Mouse (Mus musculus): ENCODE results near the gene Tmem247.
A peak's percentile ranks its signal among the peaks of the same experiment; 100 is the strongest.

The Tmem247 gene

DNA sequence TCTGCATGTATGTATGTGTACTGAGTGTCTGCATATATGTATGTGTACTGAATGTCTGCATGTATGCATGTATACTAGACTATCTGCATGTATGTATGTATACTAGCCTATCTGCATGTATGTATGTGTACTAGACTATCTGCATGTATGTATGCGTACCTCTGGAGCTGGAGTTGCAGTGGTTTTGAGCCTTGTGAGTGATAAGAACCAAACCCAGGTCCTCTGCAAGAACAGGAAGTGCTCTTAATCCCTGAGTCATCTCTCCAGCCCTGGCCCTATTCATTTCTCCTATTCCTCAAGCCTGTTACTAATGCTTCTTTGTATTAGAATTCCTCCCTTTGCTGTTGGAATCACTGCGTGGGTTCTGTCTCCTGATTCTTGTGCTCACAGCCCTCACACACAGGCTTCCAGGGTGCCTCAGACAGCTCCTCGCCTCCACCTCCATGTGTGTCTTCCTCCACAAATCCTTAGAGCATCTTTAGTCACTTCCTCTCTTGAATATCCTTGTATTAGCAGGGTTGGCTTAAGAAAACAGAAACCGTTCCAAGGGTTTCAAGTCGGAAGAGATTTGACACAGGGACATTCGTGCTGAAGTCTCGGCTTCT lies 4.0 kb upstream of the Tmem247 start:
- peak; percentile 85 for DNase-seq (ENCODE audit: low read depth, low spot score)

DNA sequence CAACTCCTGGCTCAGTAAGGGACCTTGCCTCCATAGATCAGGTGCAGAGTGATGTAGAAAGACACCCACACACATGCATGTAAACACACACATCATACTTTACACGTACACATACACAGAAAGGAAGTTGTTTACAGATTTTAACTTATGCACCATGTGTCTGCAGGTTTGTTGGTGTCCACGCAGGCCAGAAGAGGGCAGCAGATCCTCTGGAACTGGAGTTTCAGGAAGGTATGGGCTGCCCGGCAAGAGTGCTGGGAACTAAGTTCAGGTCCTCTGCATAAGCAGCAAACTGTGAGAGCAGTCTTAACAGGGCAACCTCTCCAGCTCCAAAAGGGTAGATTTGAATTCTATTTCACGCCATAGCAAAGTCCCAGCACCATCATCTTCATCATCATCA lies 1.6 kb upstream of the Tmem247 start:
- no peak for DNase-seq (ENCODE audit: low read depth, low spot score)

DNA sequence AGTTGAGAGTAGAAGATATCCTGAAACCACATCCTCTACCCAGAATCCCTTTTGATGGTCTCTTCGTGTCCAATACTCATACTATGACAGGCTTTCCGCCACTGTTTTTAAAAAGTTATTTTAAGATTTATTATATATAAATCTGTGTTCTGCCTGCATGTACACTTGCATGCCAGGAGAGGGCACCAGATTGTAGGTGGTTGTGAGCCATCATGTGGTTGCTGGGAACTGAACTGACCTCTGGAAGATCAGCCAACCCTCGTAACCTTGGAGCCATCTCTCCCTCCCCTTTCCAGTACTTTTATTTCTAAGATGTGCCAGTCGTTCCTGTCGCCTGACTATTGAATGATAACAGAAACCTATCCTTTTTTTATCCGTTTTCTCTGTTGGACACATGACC lies 1.6 kb downstream of the Tmem247 start:
- DNase-seq (ENCODE audit: low read depth, low spot score): peak; percentile 38

DNA sequence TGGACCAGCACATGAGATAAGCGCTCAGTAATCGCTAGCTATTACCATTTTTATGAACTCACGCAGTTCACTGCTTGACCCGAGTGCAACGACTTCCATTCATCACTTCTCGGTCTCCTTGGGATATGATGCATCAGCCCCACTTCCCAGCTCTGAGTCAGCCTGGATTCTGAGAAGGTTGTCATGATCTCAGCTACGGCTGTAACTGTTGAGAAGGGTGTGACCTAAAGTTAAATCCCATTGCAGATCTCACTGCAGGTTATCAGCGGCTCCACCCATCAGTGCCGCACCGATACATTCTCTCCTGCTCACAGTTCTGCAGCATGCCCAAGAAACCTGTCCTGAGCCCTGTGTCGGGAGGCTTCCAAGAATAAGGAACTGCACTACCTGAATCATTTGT lies 2.6 kb downstream of the Tmem247 start:
- DNase-seq (ENCODE audit: low read depth, low spot score): peak; percentile 27

DNA sequence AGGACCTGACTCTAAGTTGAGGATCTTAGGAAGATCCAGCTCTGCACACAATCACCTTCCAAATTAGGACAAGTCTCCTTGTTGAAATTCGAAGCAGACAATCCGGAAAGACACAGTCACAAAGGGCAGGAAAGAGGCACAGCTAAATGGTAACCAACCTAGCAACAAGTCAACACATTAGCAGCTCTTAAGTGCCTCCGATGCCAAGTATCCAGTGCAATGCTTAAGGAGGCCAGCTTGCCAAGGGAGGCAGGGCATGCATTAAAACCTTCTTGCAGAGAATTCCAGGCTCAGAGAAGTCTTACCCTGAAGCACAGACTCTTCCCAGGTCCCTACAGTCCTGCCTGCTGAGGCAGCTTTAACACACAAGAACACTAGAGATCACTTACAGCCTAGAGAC lies 7.5 kb downstream of the Tmem247 start:
- no peak for DNase-seq (ENCODE audit: low read depth, low spot score)

DNA sequence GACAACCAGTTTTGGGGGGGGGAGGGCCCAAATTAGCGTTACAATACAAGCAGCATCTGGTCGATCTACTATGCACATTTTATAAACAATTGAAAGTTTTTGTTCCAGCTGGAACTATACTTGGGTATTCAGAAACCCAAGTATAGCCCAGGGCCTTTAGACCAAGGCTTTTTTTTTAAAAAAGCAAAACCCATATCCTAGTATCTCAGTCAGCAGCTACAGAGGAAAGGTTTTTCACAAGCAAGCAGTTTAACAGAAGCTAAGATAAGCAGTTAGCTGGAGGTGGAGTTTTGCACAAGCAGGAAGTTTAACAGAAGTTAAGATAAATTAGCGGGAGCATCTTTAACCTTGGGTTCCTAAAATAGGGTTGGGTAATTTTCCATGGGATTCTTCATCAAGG lies 9.7 kb downstream of the Tmem247 start:
- DNase-seq (ENCODE audit: low read depth, low spot score): no peak

- DNase-seq (ENCODE audit: low read depth, low spot score): no peak
These were observed 12.2 kb downstream of the Tmem247 start for GRCm38 (mm10) chr17:86929355-86929754.

DNA sequence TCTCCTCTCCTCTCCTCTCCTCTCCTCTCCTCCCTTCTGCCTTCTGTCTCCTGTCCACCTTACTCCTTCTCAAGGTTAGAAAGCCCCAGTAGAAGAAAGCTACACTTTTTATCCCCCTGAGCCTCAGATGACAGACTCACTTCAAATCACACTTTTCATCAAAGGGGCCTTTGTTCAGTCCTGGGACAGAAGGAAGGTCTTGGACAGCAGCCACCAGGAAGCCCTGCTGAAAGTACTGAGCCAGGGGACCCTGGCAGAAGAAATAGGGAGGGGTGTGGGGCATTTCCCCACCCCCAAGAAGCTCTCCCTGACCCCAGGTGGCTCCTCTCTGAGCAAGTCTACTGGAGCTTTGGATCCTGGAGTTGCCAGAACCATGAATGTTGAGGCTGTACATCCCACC lies 12.8 kb downstream of the Tmem247 start:
- DNase-seq (ENCODE audit: low read depth, low spot score): no peak

GRCm38 (mm10) chr17:86932896-86933295 lies 15.7 kb downstream of the Tmem247 start:
- DNase-seq (ENCODE audit: low read depth, low spot score): no peak

GRCm38 (mm10) chr17:86937064-86937463 lies 19.9 kb downstream of the Tmem247 start:
- DNase-seq (ENCODE audit: low read depth, low spot score): no peak

DNA sequence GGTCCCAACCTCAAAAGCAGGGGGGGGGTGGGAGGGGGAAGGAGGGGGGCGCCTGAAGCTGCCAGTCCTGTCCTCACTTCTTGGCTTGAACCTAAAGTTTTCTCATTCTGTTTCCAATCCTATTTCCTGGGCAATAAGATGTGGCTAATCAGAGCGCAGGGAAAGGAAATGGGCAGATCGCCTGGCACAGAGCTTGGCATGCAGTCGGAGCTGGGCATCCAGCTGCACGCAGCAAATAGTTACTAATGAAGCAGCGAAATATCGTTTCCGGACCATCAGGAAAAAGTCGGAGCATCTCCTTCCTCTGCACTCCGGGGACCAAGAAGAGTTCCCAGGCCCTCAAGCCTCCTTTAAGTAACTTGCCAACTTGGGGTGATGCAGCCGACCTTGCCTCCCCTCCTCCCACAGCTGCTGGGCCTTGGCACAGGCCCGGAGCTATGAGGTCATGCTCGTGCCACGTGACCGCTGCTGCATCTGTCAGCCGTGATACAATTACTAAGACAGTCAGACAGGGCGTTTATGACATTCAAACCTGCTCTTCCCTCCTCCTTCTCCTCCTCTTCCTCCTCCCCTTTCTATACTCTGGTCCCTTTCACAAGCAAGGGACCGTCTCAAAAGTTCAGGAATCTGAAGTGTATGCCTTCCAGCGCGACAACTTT lies 20.5 kb downstream of the Tmem247 start:
- peak; percentile 92 for DNase-seq (ENCODE audit: low read depth, low spot score)

DNA sequence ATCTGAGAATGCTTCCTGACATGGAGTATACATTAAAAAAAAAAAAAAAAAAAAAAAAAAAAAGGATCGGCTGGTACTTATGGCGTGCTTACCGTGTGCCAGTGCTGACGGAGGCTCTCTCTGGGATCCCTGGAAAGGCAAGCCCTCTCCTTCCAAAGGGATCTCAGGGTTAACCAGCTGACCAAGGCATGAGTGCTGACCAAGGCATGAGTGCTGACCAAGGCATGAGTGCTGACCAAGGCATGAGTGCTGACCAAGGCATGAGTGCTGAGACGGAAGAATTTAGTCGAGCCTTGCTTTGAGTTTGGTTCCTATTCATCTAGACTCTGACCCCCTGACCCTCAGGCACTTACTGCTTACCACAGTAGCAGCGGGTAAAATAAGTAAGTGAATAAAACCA lies 21.5 kb downstream of the Tmem247 start:
- no peak for DNase-seq (ENCODE audit: low read depth, low spot score)

DNA sequence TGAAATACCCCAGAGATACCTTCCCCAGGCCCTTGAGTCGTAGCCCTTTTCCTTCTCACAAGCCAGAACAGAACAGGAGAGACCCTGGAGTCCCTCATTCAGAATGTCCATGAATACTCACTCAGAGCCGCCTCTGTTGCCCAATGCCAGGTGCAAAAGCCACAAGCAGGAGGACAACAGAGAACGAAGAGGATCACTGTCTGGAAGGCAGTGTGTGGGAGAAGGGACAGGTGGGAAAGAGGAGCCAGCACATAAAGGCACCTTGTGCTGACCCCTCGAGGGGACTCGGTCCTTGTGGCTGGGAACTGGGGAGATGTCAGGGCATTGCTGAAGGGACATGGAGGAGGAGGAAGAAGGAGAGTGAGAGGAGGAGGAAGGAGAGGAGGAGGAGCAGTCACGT lies 25.0 kb downstream of the Tmem247 start:
- DNase-seq (ENCODE audit: low read depth, low spot score): no peak

GRCm38 (mm10) chr17:86943158-86943557 lies 26.0 kb downstream of the Tmem247 start:
- DNase-seq (ENCODE audit: low read depth, low spot score): no peak

GRCm38 (mm10) chr17:86946078-86946477 lies 28.9 kb downstream of the Tmem247 start:
- no peak for DNase-seq (ENCODE audit: low read depth, low spot score)

GRCm38 (mm10) chr17:86947840-86948796 lies 31.0 kb downstream of the Tmem247 start, which contains the start of gene Atp6v1e2:
Gene Atp6v1e2 (minus strand): TSS chr17:86947897.
- DNase-seq (ENCODE audit: low read depth, low spot score): no peak

GRCm38 (mm10) chr17:86948801-86949200 lies 31.7 kb downstream of the Tmem247 start:
- DNase-seq (ENCODE audit: low read depth, low spot score): no peak

DNA sequence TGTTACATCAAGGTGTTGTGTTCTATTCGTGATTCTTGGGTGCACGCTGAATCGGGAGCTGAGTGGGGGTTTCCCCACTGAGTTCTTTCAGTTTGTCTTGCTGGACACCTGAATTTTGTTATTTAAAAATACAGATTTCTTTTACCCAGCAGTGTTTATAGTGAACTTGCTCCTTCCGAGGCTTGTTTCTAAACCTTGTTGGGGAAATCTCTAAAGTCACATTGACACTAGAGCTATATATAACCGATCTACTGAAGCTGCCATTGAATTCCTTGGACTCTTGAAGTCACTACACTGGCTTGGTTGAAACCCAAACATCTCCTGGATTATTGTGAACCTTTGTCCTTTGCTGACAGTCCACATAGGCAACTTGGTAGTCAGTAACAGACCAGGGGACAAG lies 40.1 kb downstream of the Tmem247 start:
- no peak for DNase-seq (ENCODE audit: low read depth, low spot score)

GRCm38 (mm10) chr17:86957968-86958367 lies 40.8 kb downstream of the Tmem247 start:
- no peak for DNase-seq (ENCODE audit: low read depth, low spot score)

DNA sequence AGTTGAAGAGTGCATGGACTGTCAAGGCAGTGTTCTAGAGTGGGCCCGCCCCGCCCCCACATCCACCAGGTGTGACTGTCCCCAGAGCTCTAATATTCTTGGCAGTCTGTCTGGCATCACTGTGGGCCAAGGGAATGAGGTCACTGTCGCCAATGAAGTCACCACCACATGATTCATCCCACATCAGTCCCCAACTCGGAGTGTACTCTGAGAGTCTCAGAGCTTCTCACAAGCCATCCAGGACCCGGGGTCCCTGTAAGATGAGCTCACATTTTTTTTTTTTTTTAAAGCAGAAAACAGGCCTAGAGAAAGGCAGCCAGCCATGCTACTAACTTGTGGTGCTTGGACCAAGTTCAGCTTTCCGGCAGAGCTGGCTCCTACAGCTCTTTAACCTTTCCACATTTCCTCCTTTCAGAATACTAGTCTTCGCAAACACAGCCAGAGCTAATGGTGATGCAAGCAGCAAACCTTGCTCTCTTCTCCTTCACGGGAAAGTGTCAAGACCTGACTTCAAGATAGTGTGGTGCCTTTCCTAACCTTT lies 44.2 kb downstream of the Tmem247 start:
- DNase-seq (ENCODE audit: low read depth, low spot score): peak; percentile 62

DNA sequence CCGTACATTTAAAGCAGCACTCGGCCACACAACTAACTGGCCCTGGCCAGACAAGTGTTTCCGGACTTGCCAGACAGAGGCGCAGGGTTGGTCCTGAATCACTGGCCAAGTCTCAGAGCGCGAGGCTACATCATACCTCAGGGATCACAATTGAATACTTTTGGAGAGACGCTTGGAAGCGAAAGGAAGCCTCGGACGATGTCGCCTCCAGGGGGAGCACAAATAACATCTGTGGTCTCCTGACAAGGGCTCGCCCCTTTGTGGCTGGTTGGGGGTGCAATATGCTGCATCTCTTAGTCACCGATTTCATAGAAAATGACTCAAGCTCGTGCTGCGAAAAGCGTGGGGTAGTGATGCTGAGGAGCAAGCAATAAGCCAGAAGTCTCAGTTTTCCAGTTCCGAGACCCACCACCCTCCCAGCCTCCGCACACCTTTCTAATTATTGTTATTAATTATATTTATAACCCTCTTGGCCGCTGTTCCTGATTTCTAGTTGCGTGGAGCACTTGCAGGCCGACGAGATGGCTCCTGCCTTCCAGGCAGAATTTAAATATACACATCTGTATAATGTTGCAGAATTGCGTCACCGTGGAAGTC lies 45.2 kb downstream of the Tmem247 start:
- DNase-seq (ENCODE audit: low read depth, low spot score): peak; percentile 95
